In the genomic region with DNA sequence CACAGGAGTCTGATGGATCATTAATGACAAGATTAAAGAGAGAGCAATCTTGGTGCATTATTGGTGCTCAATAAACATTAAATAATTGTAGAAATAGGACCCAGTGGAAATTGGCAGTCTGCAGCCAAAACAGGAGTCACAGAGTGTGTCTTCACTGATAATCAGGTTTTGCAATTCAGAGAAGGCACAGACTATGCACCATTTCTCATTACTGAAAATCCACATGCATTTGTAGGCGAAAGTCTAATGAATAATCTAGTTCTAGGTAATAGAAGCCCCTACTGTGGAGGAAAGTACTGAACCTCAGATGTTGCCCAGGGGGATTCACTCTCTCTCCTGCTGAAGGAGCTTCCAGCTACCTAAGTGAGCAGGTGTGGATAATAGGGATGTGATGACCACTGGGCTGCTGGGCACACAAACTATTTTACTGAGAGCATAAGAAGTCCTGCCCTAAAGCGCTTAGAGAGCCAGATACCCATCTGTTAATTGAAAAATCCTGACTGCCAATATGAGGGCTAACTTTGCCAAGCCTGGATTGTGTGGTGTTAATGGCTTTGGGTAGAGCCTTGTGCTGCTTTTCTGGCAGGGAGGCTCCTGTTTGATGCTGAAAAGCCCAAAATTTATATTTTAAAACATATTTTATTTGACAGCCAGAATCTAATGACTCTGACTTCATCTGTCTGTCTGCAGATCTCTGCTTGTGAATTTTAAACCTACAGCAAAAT, we compare ENCODE assay signal across 18 mouse cellular contexts.
DNase-seq lines count a peak whose midpoint lies in the region; ATAC-seq and TF ChIP-seq lines count a peak whose summit lies in the region.
"Had no signal": no experiment of that assay in that cellular context is flagged by ENCODE, and none has a peak within 500 bp of the region (broad histone marks: within the 10 kb centered on the region; RNA-seq: fewer than 3 reads in every experiment).

No protein-coding gene starts in this region.

- peak; percentile 4 for DNase-seq in cerebellum, adult 9-11 months
- DNase-seq in hindbrain, embryonic 11.5 days (ENCODE audit: low spot score): no peak
- DNase-seq in midbrain, postnatal 0 days (ENCODE audit: low spot score): peak; percentile 43
- no peak for DNase-seq in urinary bladder, postnatal 36 days (ENCODE audit: low spot score in 2 of 2)
- DNase-seq: adrenal gland, adult 2 months; cerebellum, postnatal 36 days; gastrocnemius, postnatal 10 days; heart, adult 2 months; kidney, adult 18-20 months; kidney, postnatal 14 days had no signal

- no peaks in the 10 kb centered on the region for H3K4me1 ChIP-seq in hindbrain, embryonic 15.5 days (replicated peaks)
- no peaks in the 10 kb centered on the region for H3K4me1 ChIP-seq in hindbrain, embryonic 11.5 days (replicated peaks; ENCODE audit: control insufficient read depth, insufficient read depth, low read length)
- no peaks in the 10 kb centered on the region for H3K4me1 ChIP-seq in midbrain, postnatal 0 days (ENCODE audit: insufficient read depth, low read length)
- no peaks in the 10 kb centered on the region for H3K4me1 ChIP-seq in midbrain, embryonic 13.5 days (replicated peaks)
- H3K4me1 ChIP-seq in intestine, embryonic 15.5 days (replicated peaks): no peaks in the 10 kb centered on the region
- H3K4me1 ChIP-seq: heart, embryonic 15.5 days; liver, embryonic 12.5 days; lung, embryonic 15.5 days had no signal

- H3K36me3 ChIP-seq in hindbrain, embryonic 15.5 days: no peaks in the 10 kb centered on the region
- H3K36me3 ChIP-seq in hindbrain, embryonic 11.5 days (ENCODE audit: control insufficient read depth, insufficient read depth, low read length): no peaks in the 10 kb centered on the region
- no peaks in the 10 kb centered on the region for H3K36me3 ChIP-seq in midbrain, postnatal 0 days (ENCODE audit: insufficient read depth, low read length)
- H3K36me3 ChIP-seq in midbrain, embryonic 13.5 days: no peaks in the 10 kb centered on the region
- no peaks in the 10 kb centered on the region for H3K36me3 ChIP-seq in intestine, embryonic 15.5 days
- H3K36me3 ChIP-seq: heart, embryonic 15.5 days; liver, embryonic 12.5 days; lung, embryonic 15.5 days had no signal

- H3K27ac ChIP-seq in hindbrain, embryonic 15.5 days (replicated peaks): no peak overlapping the region
- no peak overlapping the region for H3K27ac ChIP-seq in hindbrain, embryonic 11.5 days (ENCODE audit: low read depth, low read length)
- H3K27ac ChIP-seq in midbrain, postnatal 0 days (ENCODE audit: low read depth, low read length): no peak overlapping the region
- H3K27ac ChIP-seq in midbrain, embryonic 13.5 days: no peak overlapping the region
- no peak overlapping the region for H3K27ac ChIP-seq in intestine, embryonic 15.5 days
- H3K27ac ChIP-seq: heart, adult 2 months; heart, embryonic 15.5 days; liver, embryonic 12.5 days; lung, embryonic 15.5 days; stomach, postnatal 0 days had no signal

- TF ChIP-seq CTCF in midbrain, postnatal 0 days (IDR thresholded peaks at IDR 0.05): no peak

- no peak overlapping the region for H3K4me2 ChIP-seq in hindbrain, embryonic 15.5 days
- no peak overlapping the region for H3K4me2 ChIP-seq in hindbrain, embryonic 11.5 days (replicated peaks; ENCODE audit: low read depth, low read length)
- H3K4me2 ChIP-seq in midbrain, postnatal 0 days (ENCODE audit: low read depth, low read length, poor library complexity, severe bottlenecking): no peak overlapping the region
- no peak overlapping the region for H3K4me2 ChIP-seq in midbrain, embryonic 13.5 days (replicated peaks)
- H3K4me2 ChIP-seq in intestine, embryonic 15.5 days (replicated peaks): no peak overlapping the region
- H3K4me2 ChIP-seq: heart, embryonic 15.5 days; liver, embryonic 12.5 days; lung, embryonic 15.5 days had no signal

- H3K9me3 ChIP-seq in hindbrain, embryonic 15.5 days: no peaks in the 10 kb centered on the region
- no peaks in the 10 kb centered on the region for H3K9me3 ChIP-seq in hindbrain, embryonic 11.5 days (ENCODE audit: control insufficient read depth, low read length)
- no peaks in the 10 kb centered on the region for H3K9me3 ChIP-seq in midbrain, postnatal 0 days (ENCODE audit: low read length)
- no peaks in the 10 kb centered on the region for H3K9me3 ChIP-seq in midbrain, embryonic 13.5 days
- H3K9me3 ChIP-seq in intestine, embryonic 15.5 days: no peaks in the 10 kb centered on the region
- H3K9me3 ChIP-seq: heart, embryonic 15.5 days; liver, embryonic 12.5 days; lung, embryonic 15.5 days had no signal

- no peak overlapping the region for H3K9ac ChIP-seq in hindbrain, embryonic 15.5 days
- H3K9ac ChIP-seq in hindbrain, embryonic 11.5 days (ENCODE audit: low read depth, low read length): no peak overlapping the region
- no peak overlapping the region for H3K9ac ChIP-seq in midbrain, postnatal 0 days (replicated peaks; ENCODE audit: low read length, poor library complexity, severe bottlenecking)
- no peak overlapping the region for H3K9ac ChIP-seq in midbrain, embryonic 13.5 days (replicated peaks)
- no peak overlapping the region for H3K9ac ChIP-seq in intestine, embryonic 15.5 days
- H3K9ac ChIP-seq: heart, embryonic 15.5 days; liver, embryonic 12.5 days; lung, embryonic 15.5 days had no signal

- WGBS in hindbrain, embryonic 15.5 days: 68% methylated on average over 2 of the region's 2 CpGs
- WGBS in hindbrain, embryonic 11.5 days: 79% methylated on average over 2 of the region's 2 CpGs
- 79% methylated on average over 2 of the region's 2 CpGs for WGBS in midbrain, postnatal 0 days
- 78% methylated on average over 2 of the region's 2 CpGs for WGBS in midbrain, embryonic 13.5 days
- 84% methylated on average over 2 of the region's 2 CpGs for WGBS in intestine, embryonic 15.5 days

- ATAC-seq in cerebellum, adult (ENCODE audit: insufficient number of reproducible peaks, low FRiP score, low TSS enrichment): no peak
- ATAC-seq in hindbrain, embryonic 15.5 days (ENCODE audit: low FRiP score, low read depth): peak; percentile 61; the same call in 1 of the 2 replicates
- no peak for ATAC-seq in hindbrain, embryonic 11.5 days (ENCODE audit: low FRiP score)
- ATAC-seq in midbrain, postnatal 0 days (ENCODE audit: low FRiP score): no peak
- ATAC-seq in midbrain, embryonic 13.5 days: no peak
- no peak for ATAC-seq in intestine, embryonic 15.5 days
- ATAC-seq: liver, embryonic 12.5 days had no signal

- H3K27me3 ChIP-seq in hindbrain, embryonic 15.5 days: no peaks in the 10 kb centered on the region
- no peaks in the 10 kb centered on the region for H3K27me3 ChIP-seq in hindbrain, embryonic 11.5 days (ENCODE audit: control insufficient read depth, insufficient read depth, low read length)
- H3K27me3 ChIP-seq in midbrain, postnatal 0 days (ENCODE audit: insufficient read depth, low read length): no peaks in the 10 kb centered on the region
- H3K27me3 ChIP-seq in midbrain, embryonic 13.5 days: no peaks in the 10 kb centered on the region
- H3K27me3 ChIP-seq in intestine, embryonic 15.5 days (replicated peaks): no peaks in the 10 kb centered on the region
- H3K27me3 ChIP-seq: heart, embryonic 15.5 days; liver, embryonic 12.5 days; lung, embryonic 15.5 days had no signal

- H3K4me3 ChIP-seq in hindbrain, embryonic 15.5 days: no peak overlapping the region
- no peak overlapping the region for H3K4me3 ChIP-seq in hindbrain, embryonic 11.5 days (ENCODE audit: low read depth, low read length)
- H3K4me3 ChIP-seq in midbrain, postnatal 0 days (ENCODE audit: low read depth, low read length): no peak overlapping the region
- H3K4me3 ChIP-seq in midbrain, embryonic 13.5 days (replicated peaks): no peak overlapping the region
- no peak overlapping the region for H3K4me3 ChIP-seq in intestine, embryonic 15.5 days (replicated peaks)
- H3K4me3 ChIP-seq: heart, adult 2 months; heart, embryonic 15.5 days; liver, embryonic 12.5 days; lung, embryonic 15.5 days had no signal

Comparison
In these comparisons a context has a peak if more than half of its experiments do, and no peak if none do; other contexts are left out.
1. DNase-seq: peak in cerebellum, adult 9-11 months (single experiment) and midbrain, postnatal 0 days (single experiment); none in hindbrain, embryonic 11.5 days (single experiment) and urinary bladder, postnatal 36 days (0 of 2).